Mouse (Mus musculus) G1E (cell line): Measurements from ENCODE around the gene Psd. TPM values are rescaled to one million over a fixed set of nuclear protein-coding genes. Genes with fewer than 3 reads are reported as not detected.

ENCODE experiments used
- ATAC-seq: 2 replicates; pipeline ENCODE4 v1.8.0; 2016; ENCODE audit warnings: mild to moderate bottlenecking; ENCODE audit not compliant: insufficient number of reproducible peaks, poor library complexity, low FRiP score, severe bottlenecking; ENCODE audit errors: extremely low read depth
- DNase-seq: peaks from one replicate; pipeline ENCODE4 v3.0.0; 2012; ENCODE audit warnings: low spot score
- H3K27me3 ChIP-seq: 2 replicates; pipeline ENCODE4 v1.6.1; 2012; ENCODE audit warnings: mild to moderate bottlenecking, low read length, inconsistent platforms; ENCODE audit not compliant: insufficient read depth
- H3K36me3 ChIP-seq: replicated peaks from 2 replicates; pipeline ENCODE3; 2012; ENCODE audit warnings: mild to moderate bottlenecking, inconsistent platforms
- H3K4me1 ChIP-seq: 2 replicates; pipeline ENCODE4 v1.6.1; 2012; ENCODE audit warnings: low read depth, low read length, inconsistent platforms, mixed read lengths; ENCODE audit not compliant: insufficient read depth
- H3K4me3 ChIP-seq: 2 replicates; pipeline ENCODE4 v1.5.1; 2012; ENCODE audit warnings: low read depth, mild to moderate bottlenecking, inconsistent platforms, low read length, moderate library complexity, mixed read lengths
- H3K9me3 ChIP-seq: replicated peaks from 2 replicates; pipeline ENCODE4 v1.6.1; 2012; ENCODE audit warnings: inconsistent platforms
- CTCF ChIP-seq: IDR thresholded peaks from 2 replicates; pipeline ENCODE4 v1.5.1; 2012; ENCODE audit warnings: low read depth, low read length, inconsistent platforms, mixed read lengths
- GATA1 ChIP-seq: IDR thresholded peaks from 2 replicates; pipeline ENCODE4 v1.6.1; 2012; ENCODE audit warnings: borderline replicate concordance, low read length, inconsistent platforms, mixed read lengths
- GATA2 ChIP-seq: IDR thresholded peaks from 2 replicates; pipeline ENCODE4 v1.6.1; 2012; ENCODE audit warnings: low read depth, low read length, inconsistent platforms, borderline replicate concordance
- POLR2AphosphoS5 ChIP-seq: IDR thresholded peaks from 2 replicates; pipeline ENCODE4 v1.6.1; 2012; ENCODE audit warnings: low read depth, low read length, inconsistent platforms; ENCODE audit not compliant: insufficient replicate concordance
- TAL1 ChIP-seq: conservative IDR thresholded peaks from 2 replicates; pipeline ENCODE4 v1.6.1; 2012; ENCODE audit warnings: low read depth, low read length, inconsistent platforms, mixed read lengths
- polyA plus RNA-seq: library from polyadenylated mRNA; stranded (reverse); fragments of >175 nt; gene quantifications from 2 replicates; pipeline ENCODE4 v1.2.3, GENCODE M21; 2012
- total RNA-seq, 2 experiments: library from RNA; stranded (forward) in 1 of 2; stranded (reverse) in 1 of 2; fragments of 200-1000 nt in 1 of 2; fragments of >200 nt in 1 of 2; fragmentation: Nextera tagmentation in 1 of 2; gene quantifications; 2 replicates each; pipeline ENCODE4 v1.2.3; 2014 to 2017

The Psd gene
- total and polyA plus RNA-seq, 3 experiments: 0.41 to 1.1 TPM; not detected in 1

DNA sequence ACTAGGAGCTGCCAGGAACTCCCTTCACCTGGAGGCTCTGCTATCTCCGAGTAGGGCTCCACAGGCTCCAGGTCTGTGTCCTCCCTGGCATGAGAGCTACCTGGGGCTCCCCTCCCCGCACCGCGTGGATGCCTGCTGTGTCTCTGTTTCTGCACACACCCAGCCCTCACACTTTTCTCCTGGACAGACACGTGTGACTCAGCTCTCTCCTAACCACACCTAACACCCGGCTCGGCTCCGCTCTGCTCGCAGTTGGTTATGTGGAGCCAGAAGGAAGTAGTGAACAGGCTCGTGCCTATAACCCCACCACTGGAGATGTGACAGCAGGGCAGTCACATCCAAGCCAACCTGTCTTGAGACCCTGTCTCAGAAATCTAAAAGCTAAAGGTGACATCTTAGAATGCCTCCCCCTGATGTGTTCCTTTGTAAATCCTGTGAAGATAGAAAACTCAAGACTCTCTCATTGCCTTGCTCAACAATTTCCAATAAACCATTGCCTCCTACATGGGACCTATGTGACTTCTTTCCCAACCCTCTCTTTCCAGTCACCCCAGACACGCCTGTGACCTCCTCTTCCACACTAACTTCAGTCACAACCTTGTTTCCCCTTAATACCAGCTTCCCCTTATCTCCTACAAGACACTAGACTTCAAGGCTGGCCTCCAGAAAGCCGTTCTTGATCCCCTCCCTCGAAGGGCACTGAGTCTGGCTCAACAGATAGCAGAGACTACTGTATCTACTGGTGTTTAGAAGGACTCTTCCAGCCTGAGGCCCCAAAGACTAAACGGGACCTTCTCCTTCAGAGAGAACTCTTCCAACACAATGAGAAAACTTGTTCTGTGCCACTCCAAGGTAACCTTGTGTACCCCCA lies 11.8 kb downstream of the Psd start:
- TF ChIP-seq TAL1 (peak; percentile 39), CTCF (no peak)
- peaks cover 31% of the 10 kb centered on the region for H3K27me3 ChIP-seq
- H3K4me1 ChIP-seq: peaks cover 69% of the 10 kb centered on the region
- peaks cover 41% of the 10 kb centered on the region for H3K36me3 ChIP-seq
- peak overlapping the region; percentile 56; the same call in 1 of the 2 replicates for H3K4me3 ChIP-seq
- H3K9me3 ChIP-seq: peaks cover 11% of the 10 kb centered on the region
- peak; percentile 60; the same call in 1 of the 2 replicates for ATAC-seq
- peak; percentile 56 for DNase-seq

DNA sequence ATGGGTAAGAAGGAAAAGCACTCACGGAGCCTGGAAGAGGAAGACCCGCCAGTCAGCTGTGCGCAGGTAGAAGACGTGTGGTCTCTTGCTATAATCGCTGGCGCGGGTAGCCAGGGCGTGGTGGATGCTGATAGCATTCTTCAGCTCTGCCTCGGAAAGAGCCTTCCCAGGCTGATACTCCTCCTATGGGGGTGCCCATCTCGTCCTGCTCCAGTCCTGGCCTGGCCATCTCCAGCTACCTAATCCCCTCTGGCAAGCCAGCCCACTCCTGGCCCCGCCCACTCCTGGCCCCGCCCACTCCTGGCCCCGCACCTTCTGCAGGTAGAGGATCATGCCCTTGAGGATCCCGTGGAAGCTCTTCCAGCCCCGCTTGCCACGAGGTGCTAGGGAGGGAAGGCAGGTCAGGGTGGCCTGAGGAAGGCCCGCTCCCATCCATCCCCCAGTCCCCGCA lies 12.8 kb downstream of the Psd start:
- H3K9me3 ChIP-seq: peaks cover 11% of the 10 kb centered on the region
- TF ChIP-seq GATA1: no peak
- no peak for TF ChIP-seq GATA2
- no peak for TF ChIP-seq POLR2AphosphoS5
- TF ChIP-seq CTCF: no peak
- no peak for TF ChIP-seq TAL1
- H3K27me3 ChIP-seq: peaks cover 22% of the 10 kb centered on the region
- H3K36me3 ChIP-seq: peaks cover 48% of the 10 kb centered on the region
- ATAC-seq (no peak), DNase-seq (peak; percentile 2)
- peak overlapping the region; percentile 56; the same call in 1 of the 2 replicates for H3K4me3 ChIP-seq
- peaks cover 72% of the 10 kb centered on the region for H3K4me1 ChIP-seq

GRCm38 (mm10) chr19:46313591-46313990 lies 13.4 kb downstream of the Psd start:
- ATAC-seq: no peak
- peak; percentile 1 for DNase-seq
- H3K36me3 ChIP-seq: peaks cover 54% of the 10 kb centered on the region
- peaks cover 17% of the 10 kb centered on the region for H3K27me3 ChIP-seq
- H3K9me3 ChIP-seq: peaks cover 11% of the 10 kb centered on the region
- TF ChIP-seq GATA2 (no peak), TAL1 (no peak), GATA1 (no peak), CTCF (no peak), POLR2AphosphoS5 (no peak)
- no peak overlapping the region for H3K4me3 ChIP-seq
- peaks cover 72% of the 10 kb centered on the region for H3K4me1 ChIP-seq

DNA sequence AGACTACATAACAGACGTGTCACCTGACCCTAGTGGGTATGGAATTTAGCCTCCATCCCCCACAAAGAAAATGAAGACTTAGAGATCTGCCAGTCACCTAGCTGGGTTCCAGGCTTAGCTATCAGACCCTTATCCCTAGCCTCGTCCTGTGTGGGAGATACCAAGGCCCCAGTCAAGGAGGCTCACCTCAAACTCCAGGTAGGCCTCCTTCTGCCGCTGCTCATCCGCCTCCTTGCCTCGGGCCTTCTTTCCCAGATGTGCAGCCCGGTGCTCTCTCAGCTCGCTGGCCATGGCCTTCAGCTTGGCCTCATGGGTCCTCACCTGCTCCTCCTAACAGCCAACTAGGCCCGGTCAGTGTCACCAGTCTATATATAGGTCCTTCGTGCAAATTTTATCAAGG lies 13.8 kb downstream of the Psd start:
- peaks cover 58% of the 10 kb centered on the region for H3K36me3 ChIP-seq
- peaks cover 8% of the 10 kb centered on the region for H3K9me3 ChIP-seq
- H3K27me3 ChIP-seq: peaks cover 12% of the 10 kb centered on the region
- TF ChIP-seq TAL1 (no peak), POLR2AphosphoS5 (no peak), CTCF (no peak), GATA1 (no peak)
- DNase-seq (no peak), ATAC-seq (no peak)
- no peak overlapping the region for H3K4me3 ChIP-seq
- H3K4me1 ChIP-seq: peaks cover 74% of the 10 kb centered on the region

GRCm38 (mm10) chr19:46312566-46312965 lies 14.4 kb downstream of the Psd start:
- H3K9me3 ChIP-seq: peaks cover 4% of the 10 kb centered on the region
- DNase-seq: peak; percentile 0
- TF ChIP-seq GATA1 (no peak), POLR2AphosphoS5 (no peak), GATA2 (no peak), CTCF (no peak), TAL1 (no peak)
- no peak overlapping the region for H3K4me3 ChIP-seq
- peaks cover 76% of the 10 kb centered on the region for H3K4me1 ChIP-seq
- peaks cover 9% of the 10 kb centered on the region; the same call in 1 of the 2 replicates for H3K27me3 ChIP-seq
- ATAC-seq: no peak
- H3K36me3 ChIP-seq: peaks cover 64% of the 10 kb centered on the region

DNA sequence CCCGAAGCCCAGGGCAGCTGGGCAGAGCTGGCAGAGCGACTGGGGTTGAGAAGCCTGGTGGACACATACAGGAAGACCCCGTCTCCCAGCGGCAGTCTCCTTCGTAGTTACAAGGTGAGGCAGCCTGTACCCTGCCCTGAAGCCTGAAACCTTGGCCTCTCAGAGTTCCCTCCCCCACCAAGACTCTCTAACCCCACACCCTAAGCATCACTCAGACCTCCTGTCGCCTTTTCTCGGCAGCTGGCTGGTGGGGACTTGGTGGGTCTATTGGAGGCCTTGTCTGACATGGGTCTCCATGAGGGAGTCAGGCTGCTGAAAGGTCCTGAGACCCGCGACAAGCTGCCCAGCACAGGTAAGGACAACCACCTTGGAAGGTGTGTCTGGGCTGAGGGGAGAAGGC lies 15.6 kb downstream of the Psd start:
- Histone ChIP-seq H3K27me3 (no peaks in the 10 kb centered on the region), H3K4me3 (no peak overlapping the region), H3K4me1 (peaks cover 76% of the 10 kb centered on the region), H3K9me3 (no peaks in the 10 kb centered on the region), H3K36me3 (peaks cover 75% of the 10 kb centered on the region)
- TF ChIP-seq TAL1 (no peak), GATA2 (no peak), CTCF (no peak), POLR2AphosphoS5 (no peak), GATA1 (no peak)
- ATAC-seq (no peak), DNase-seq (no peak)
